Mouse (Mus musculus) intestine, embryonic 16.5 days (tissue): ENCODE data around the gene Gcnt3. TPM values are rescaled to one million over a fixed set of nuclear protein-coding genes. Genes with fewer than 3 reads are reported as not detected.

ENCODE experiments used
- polyA plus RNA-seq: library from polyadenylated mRNA; unstranded; fragments of >200 nt; fragmentation: Nextera tagmentation; extraction: Ambion mirVana; gene quantifications from 2 replicates; pipeline ENCODE4 v1.2.1, GENCODE M21; 2015

Gcnt3 gene
- polyA plus RNA-seq, 1 experiment from 2014 or later: 12.7 TPM

Other genes with a start within 250 kb of the Gcnt3 start
- gene Bnip2, start 48.6 kb downstream of the Gcnt3 start, polyA plus RNA-seq: 54.9 and 60.0 TPM in 2 replicates
- 139 and 151 TPM in 2 replicates for gene Gtf2a2, start 25.5 kb downstream of the Gcnt3 start, polyA plus RNA-seq
- 4.8 and 5.3 TPM in 2 replicates for gene Fam81a, start 104.5 kb upstream of the Gcnt3 start, polyA plus RNA-seq
- 18.2 and 19.5 TPM in 2 replicates for gene Myo1e, start 169.3 kb upstream of the Gcnt3 start, polyA plus RNA-seq